In genomic region chr11:110095858-110096257, GRCm38 (mm10) we compare ENCODE assay signal across 8 mouse cellular contexts. TPM values are rescaled to one million over a fixed set of nuclear protein-coding genes. Genes with fewer than 3 reads are reported as not detected.
DNase-seq lines count a peak whose midpoint lies in the region; ATAC-seq and TF ChIP-seq lines count a peak whose summit lies in the region.

Gene Abca8a (minus strand): TSS chr11:110095978.

- no peaks in the 10 kb centered on the region for H3K79me2 ChIP-seq in heart, adult 2 months (replicated peaks; ENCODE audit: control insufficient read depth, insufficient read depth, low read length)

- H3K27me3 ChIP-seq in heart, adult 2 months (ENCODE audit: control insufficient read depth, insufficient read depth, low read length) = no peaks in the 10 kb centered on the region
- no peaks in the 10 kb centered on the region for H3K27me3 ChIP-seq in heart, embryonic 12.5 days (replicated peaks)
- no peaks in the 10 kb centered on the region for H3K27me3 ChIP-seq in hindbrain, embryonic 14.5 days (ENCODE audit: control insufficient read depth, insufficient read depth, low read length)

- peak within 1 kb of the TSS; percentile 35 for H3K4me3 ChIP-seq in heart, adult 2 months
- H3K4me3 ChIP-seq in heart, embryonic 12.5 days = no peak within 1 kb of the TSS
- no peak within 1 kb of the TSS for H3K4me3 ChIP-seq in hindbrain, embryonic 14.5 days (replicated peaks; ENCODE audit: low read length)

- H3K9ac ChIP-seq in heart, adult 2 months (ENCODE audit: low read depth, low read length) = peak within 1 kb of the TSS; percentile 71
- H3K9ac ChIP-seq in heart, embryonic 12.5 days = no peak within 1 kb of the TSS
- no peak within 1 kb of the TSS for H3K9ac ChIP-seq in hindbrain, embryonic 14.5 days

- WGBS in heart, adult 2 months = 48% methylated on average over 5 of the region's 5 CpGs
- WGBS in heart, embryonic 12.5 days = 78% methylated on average over 5 of the region's 5 CpGs
- 66% methylated on average over 5 of the region's 5 CpGs for WGBS in hindbrain, embryonic 14.5 days

- peak within 1 kb of the TSS; percentile 72 for H3K27ac ChIP-seq in heart, adult 2 months
- H3K27ac ChIP-seq in heart, embryonic 12.5 days (ENCODE audit: poor library complexity, severe bottlenecking) = no peak within 1 kb of the TSS
- no peak within 1 kb of the TSS for H3K27ac ChIP-seq in hindbrain, embryonic 14.5 days

- no peak within 1 kb of the TSS for H3K4me2 ChIP-seq in heart, embryonic 12.5 days
- H3K4me2 ChIP-seq in hindbrain, embryonic 14.5 days (replicated peaks) = no peak within 1 kb of the TSS

- no peak for TF ChIP-seq CTCF in heart, adult 2 months (IDR thresholded peaks at IDR 0.05)

- peak; percentile 21 to 43 for DNase-seq in heart, adult 2 months
- DNase-seq in adipocyte (ENCODE audit: low spot score) = peak; percentile 88
- DNase-seq in fibroblast of lung, adult 2 months (ENCODE audit: low read depth) = peak; percentile 68
- peak; percentile 13 to 22 for DNase-seq in layer of hippocampus, adult 8-10 months (ENCODE audit: low spot score in 2 of 2)
- DNase-seq in frontal cortex, postnatal 14 days (ENCODE audit: low spot score in 2 of 2) = no peak
- DNase-seq in yolk sac, embryonic 10.5 days (ENCODE audit: low spot score) = no peak
- no peak for DNase-seq in hindbrain, embryonic 14.5 days (ENCODE audit: low spot score)

- peak; percentile 82; the same call in 1 of the 2 replicates for TF ChIP-seq POLR2A in heart, adult 2 months (IDR thresholded peaks at IDR 0.05; ENCODE audit: insufficient read depth, low read depth, low read length)

- no peaks in the 10 kb centered on the region for H3K9me3 ChIP-seq in heart, embryonic 12.5 days (replicated peaks)
- no peaks in the 10 kb centered on the region for H3K9me3 ChIP-seq in hindbrain, embryonic 14.5 days (ENCODE audit: control insufficient read depth, low read length)

- no peaks in the 10 kb centered on the region; the same call in 1 of the 2 replicates for H3K36me3 ChIP-seq in heart, adult 2 months (ENCODE audit: control insufficient read depth, insufficient read depth, low read length)
- H3K36me3 ChIP-seq in heart, embryonic 12.5 days = no peaks in the 10 kb centered on the region
- no peaks in the 10 kb centered on the region for H3K36me3 ChIP-seq in hindbrain, embryonic 14.5 days (replicated peaks; ENCODE audit: control insufficient read depth, insufficient read depth)

- intact Hi-C loops in heart, adult 2 months (cut with DNase I) = loop anchor here (10.0 kb wide), 1 partner anchor 201 kb away; no protein-coding TSS in a partner anchor

- no peak for TF ChIP-seq EP300 in heart, adult 2 months (IDR thresholded peaks at IDR 0.05; ENCODE audit: insufficient read depth, low read depth, low read length)

- ATAC-seq in heart, embryonic 12.5 days (ENCODE audit: insufficient number of reproducible peaks, low FRiP score) = no peak
- ATAC-seq in hindbrain, embryonic 14.5 days (ENCODE audit: low FRiP score) = no peak

- no peaks in the 10 kb centered on the region; the same call in 1 of the 2 replicates for H3K4me1 ChIP-seq in heart, adult 2 months (ENCODE audit: control insufficient read depth, insufficient read depth, low read length)
- no peaks in the 10 kb centered on the region for H3K4me1 ChIP-seq in heart, embryonic 12.5 days (replicated peaks)
- H3K4me1 ChIP-seq in hindbrain, embryonic 14.5 days (replicated peaks; ENCODE audit: control insufficient read depth, insufficient read depth, low read length) = no peaks in the 10 kb centered on the region

RNA-seq across cellular contexts. Expression of gene Abca8a, which starts in this region (rescaled TPM):
- total RNA-seq in heart, adult 2 months (2021) = 10 to 100 TPM; 32.7 to 37.5 TPM
- 32.6 and 49.9 TPM in 2 replicates for polyA plus RNA-seq in heart, adult 2 months (2012; rRNA removed)
- polyA plus RNA-seq in heart, embryonic 12.5 days (2016; fragmentation: Nextera tagmentation; extraction: Ambion mirVana) = 0.10 TPM in 2 replicates
- 10 to 100 TPM in 2 of 4 experiments, 1 to 10 TPM in 2; 7.5 to 17.7 (median 12.2) TPM for total RNA-seq in layer of hippocampus, adult 8-10 months (2022)
- polyA plus RNA-seq in hindbrain, embryonic 14.5 days (2014; fragmentation: Nextera tagmentation; extraction: Ambion mirVana) = 0.54 and 0.90 TPM in 2 replicates

Comparison
In these comparisons a context has a peak if more than half of its experiments do, and no peak if none do; other contexts are left out.
1. RNA of gene Abca8a (polyA plus RNA-seq): 32.6 to 49.9 TPM in heart, adult 2 months; 0.54 to 0.90 TPM in hindbrain, embryonic 14.5 days and 0.10 TPM in heart, embryonic 12.5 days; every median in the first group is over 10 times any median in the second.
2. DNase-seq: peak in heart, adult 2 months (2 of 2), adipocyte (single experiment), fibroblast of lung, adult 2 months (single experiment) and layer of hippocampus, adult 8-10 months (2 of 2); none in frontal cortex, postnatal 14 days (0 of 2), yolk sac, embryonic 10.5 days (single experiment) and hindbrain, embryonic 14.5 days (single experiment).